Mouse (Mus musculus): Measurements from ENCODE around the gene Galnt6.

Galnt6 gene

DNA sequence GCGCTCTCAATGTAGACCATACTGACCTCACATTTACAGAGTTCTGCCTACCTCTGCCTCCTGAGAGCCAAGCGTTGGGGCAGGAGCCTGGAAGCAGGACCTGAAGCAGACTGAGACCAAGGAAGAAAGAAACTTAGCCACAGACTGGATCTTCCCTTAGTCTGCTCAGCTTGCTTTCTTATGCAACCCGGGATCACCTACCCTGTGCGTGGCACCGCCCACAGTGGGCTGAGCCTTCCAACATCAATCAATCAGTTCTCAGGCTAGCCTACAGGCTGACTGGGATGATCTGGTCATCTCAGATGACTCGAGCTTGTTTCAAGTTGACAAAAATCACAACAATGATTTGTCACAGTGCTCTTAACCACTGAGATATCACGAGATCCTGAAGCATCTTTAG lies 24.9 kb upstream of the Galnt6 start:
- DNase-seq (ENCODE audit: low spot score): no peak

DNA sequence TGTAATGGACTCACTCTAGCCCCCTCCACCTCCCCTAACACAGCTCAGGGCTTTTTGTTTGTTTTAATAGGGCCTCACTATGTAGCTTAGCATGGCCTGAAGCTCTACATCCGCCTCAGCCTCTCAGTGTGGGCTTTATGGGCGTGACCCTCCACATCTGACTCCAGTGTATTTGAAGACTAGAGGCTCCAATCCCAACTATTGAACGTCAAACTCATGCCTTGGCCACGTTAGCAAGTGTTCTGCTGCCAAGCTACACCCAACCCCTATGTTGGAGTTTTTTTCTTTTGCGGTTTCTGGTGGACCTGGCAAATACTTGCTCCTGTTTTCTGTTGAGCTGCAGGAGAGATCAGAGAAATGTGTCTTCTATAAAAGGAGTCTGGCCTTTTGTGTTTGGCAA lies 23.9 kb upstream of the Galnt6 start:
- no peak for DNase-seq (ENCODE audit: low spot score)

DNA sequence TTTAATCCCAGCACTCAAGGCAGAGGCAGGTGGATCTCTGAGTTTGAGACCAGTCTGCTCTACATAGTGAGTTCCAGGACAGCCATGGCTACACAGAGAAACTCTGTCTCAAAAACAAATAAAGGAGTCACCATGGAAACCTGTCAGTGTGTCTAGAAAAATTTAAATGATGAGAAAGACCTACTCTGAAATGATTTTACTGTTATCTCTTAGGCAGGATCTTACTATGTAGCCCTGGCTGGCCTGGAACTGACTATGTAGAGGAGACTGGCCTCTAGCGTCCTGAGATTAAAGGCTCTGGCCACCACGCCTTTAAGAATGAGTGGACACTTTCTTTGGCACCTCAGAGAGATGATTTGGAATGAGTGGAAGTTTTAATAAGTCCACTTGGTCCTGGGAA lies 23.3 kb upstream of the Galnt6 start:
- no peak for DNase-seq (ENCODE audit: low spot score)

DNA sequence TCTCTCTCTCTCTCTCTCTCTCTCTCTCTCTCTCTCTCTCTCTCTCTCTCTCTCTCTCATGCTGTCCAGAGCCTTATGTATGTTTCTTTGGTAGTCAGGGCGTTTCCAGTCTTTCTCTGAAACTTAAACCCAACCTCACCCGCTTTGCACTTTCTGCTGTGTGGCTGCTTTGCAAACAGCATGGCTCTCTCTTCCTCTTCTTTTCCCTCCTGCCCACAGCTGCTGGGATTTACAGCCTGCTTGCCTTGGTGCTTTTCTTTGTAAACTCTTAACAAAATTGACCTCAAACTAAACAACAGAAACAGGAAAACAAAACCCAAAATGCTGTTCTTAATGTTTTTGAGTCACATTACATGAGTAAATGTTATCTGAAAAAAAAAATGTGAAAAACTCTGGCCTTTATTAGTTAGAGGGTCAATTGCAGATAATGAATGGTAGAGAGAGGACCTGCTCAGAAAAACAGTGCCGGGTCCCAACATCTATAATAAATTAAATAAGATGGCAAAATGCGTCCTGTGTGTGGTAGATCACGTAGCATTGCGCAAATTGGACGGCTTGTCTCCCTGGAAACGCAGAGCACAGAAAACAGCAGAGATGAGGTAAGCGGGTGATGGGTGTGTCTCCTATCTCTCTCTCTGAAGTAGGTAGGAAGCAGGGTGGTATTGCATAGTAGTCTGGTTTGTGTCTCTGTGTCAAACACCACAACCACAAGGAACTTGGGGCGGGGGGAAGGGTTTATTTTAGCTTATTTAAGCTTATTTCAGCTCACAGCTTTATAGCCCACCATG lies 20.8 kb upstream of the Galnt6 start:
- DNase-seq (ENCODE audit: low spot score): peak; percentile 45

DNA sequence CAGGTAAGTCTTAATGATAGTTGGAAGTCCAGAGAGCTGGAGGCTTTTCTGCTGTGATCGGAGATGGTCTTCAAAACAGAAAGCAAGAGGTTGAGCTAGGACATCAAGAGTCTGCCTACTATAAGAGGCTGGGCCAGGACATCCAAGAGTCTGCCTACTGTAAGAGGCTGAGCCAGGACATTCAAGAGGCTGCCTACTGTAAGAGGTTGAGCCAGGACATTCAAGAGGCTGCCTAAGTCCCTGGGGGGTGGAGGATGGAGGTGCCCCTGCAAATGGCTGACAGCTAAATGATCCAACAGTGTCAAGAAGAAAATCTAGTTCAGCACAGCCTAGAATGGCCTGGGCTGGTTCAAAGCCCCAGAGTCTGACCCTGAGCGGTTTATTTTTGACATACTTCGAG lies 19.4 kb upstream of the Galnt6 start:
- DNase-seq (ENCODE audit: low spot score): no peak

GRCm38 (mm10) chr15:100747121-100747963 lies 18.2 kb upstream of the Galnt6 start:
- peak; percentile 90 for DNase-seq (ENCODE audit: low spot score)

GRCm38 (mm10) chr15:100746478-100747120 lies 17.4 kb upstream of the Galnt6 start:
- no peak for DNase-seq (ENCODE audit: low spot score)

DNA sequence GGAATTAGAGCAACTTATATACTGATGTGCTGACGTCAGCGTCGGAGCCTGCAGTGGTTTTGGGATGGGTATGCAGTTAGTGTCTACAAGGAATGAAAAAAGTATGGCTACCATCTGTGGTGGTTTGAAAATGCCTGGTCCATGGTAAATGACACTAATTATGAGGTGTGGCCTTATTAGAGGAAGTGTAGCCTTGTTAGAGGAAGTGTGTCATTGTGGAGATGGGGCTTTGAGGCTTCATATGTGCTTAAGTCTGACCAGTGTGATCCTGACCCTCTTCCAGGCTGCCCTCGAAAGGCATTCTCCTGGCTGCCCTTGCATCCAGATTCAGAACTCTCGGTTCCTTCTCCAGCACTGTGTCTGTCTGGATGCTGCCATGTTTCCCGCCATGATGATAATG lies 14.1 kb upstream of the Galnt6 start:
- no peak for DNase-seq (ENCODE audit: low spot score)

GRCm38 (mm10) chr15:100739442-100739841 lies 10.3 kb upstream of the Galnt6 start:
- no peak for DNase-seq (ENCODE audit: low spot score)

- peak; percentile 72 for DNase-seq (ENCODE audit: low spot score)
Measured at GRCm38 (mm10) chr15:100738351-100738781, 9.2 kb upstream of the Galnt6 start.

GRCm38 (mm10) chr15:100737667-100738066 lies 8.5 kb upstream of the Galnt6 start:
- no peak for DNase-seq (ENCODE audit: low spot score)

GRCm38 (mm10) chr15:100735953-100736300 lies 6.8 kb upstream of the Galnt6 start:
- DNase-seq (ENCODE audit: low spot score): no peak

DNA sequence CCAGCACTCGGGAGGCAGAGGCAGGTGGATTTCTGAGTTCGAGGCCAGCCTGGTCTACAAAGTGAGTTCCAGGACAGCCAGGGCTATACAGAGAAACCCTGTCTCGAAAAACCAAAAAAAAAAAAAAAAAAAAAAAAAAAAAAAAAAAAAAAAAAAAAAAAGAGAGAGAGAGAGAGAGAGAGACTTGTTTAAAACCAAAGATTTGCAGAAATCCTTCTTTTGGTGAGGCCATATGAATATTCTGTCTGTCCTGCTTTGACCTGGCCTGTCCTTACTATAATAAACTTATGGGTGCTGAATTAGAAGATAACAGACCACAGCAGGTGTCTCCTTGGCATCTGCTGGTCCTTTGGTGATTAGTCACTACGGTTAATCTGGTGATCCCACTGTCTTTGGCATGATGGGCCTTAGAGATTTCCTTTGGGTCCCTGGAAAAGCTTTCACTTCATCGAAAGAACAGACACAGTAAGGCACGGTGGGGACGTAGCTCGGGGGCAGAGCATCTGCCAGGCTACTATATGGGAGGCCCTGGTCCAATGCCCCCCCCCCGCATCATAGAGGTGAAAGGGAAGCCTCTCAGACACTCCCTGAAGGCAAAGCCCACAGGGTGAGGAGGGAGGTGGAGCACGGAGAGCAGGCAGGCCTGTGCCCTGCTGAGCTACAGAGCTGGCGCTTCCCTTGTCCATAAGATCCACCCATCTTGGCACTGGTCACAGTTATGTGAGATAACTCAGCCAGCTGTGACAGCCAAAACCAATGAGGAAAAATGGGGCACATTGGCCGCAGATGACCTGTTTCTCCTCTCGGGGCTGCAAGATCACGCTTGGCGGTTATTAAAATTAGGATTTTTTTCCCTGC lies 6.1 kb upstream of the Galnt6 start:
- DNase-seq (ENCODE audit: low spot score): peak; percentile 57

GRCm38 (mm10) chr15:100732580-100732979 lies 3.4 kb upstream of the Galnt6 start:
- DNase-seq (ENCODE audit: low spot score): no peak

GRCm38 (mm10) chr15:100731081-100731480 lies 1.9 kb upstream of the Galnt6 start:
- DNase-seq (ENCODE audit: low spot score): no peak

DNA sequence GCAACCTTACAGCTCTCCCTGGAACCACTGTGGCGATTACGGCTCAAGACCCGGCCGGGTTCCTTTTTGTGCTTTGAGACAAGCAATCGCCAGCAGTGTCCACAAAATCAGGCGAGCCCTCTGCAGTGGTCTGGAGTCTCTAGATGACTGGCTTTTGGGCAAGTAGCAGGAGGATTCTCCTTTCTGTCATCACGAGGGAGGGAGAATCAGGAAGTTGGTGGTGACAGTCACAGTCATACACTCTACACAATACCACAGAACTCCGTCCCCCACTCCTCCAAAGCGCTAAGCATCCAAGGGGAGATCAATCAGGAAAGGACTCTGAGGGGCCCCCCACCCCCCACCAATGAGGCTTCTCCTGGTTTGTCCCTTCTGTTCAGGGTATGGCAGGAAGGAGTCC lies 590 bp downstream of the Galnt6 start:
- DNase-seq (ENCODE audit: low spot score): no peak

GRCm38 (mm10) chr15:100727834-100728233 lies 1.3 kb downstream of the Galnt6 start:
- no peak for DNase-seq (ENCODE audit: low spot score)

DNA sequence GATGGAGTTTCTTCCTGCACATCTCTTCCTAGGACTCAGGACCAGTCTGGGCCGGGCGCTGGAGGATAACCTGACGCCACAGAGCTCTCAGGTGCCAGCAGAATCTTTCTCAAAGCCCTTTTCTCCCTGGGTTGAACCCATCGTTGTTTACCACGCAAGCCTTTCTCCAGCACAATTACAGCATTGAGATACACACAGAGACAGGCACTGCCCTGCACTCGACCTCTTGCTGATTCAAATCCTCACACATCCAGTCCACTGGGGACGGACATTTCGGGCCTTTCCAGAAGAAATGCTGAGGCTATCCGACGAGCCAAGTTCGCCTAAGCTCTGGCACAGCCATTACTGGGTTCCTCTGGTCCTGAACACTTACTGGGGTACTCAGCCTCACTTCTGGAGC lies 2.5 kb downstream of the Galnt6 start:
- DNase-seq (ENCODE audit: low spot score): no peak

GRCm38 (mm10) chr15:100723505-100723904 lies 5.7 kb downstream of the Galnt6 start:
- no peak for DNase-seq (ENCODE audit: low spot score)

GRCm38 (mm10) chr15:100722564-100722963 lies 6.6 kb downstream of the Galnt6 start:
- DNase-seq (ENCODE audit: low spot score): no peak

- no peak for DNase-seq (ENCODE audit: low spot score)
Measured at GRCm38 (mm10) chr15:100722026-100722425, 7.2 kb downstream of the Galnt6 start.

DNA sequence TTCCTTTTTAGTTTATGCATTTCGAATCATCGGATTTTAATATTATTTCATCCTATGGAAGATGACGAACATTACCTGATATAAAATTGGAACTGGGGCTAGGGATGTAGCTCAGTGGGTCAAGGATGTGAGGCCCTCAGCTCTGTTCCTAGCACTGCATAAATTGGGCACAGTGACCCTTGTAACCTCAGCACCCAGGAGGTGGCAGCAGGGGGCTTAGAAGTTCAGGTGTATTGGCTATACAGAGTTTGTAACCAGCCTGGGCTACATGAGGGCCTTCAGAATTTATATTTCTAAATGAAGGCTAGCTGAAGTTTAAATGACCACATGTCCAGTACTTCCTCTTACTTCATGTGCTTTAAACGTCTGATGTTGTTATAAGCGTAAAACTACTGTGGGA lies 7.7 kb downstream of the Galnt6 start:
- no peak for DNase-seq (ENCODE audit: low spot score)
